Mouse (Mus musculus): ENCODE data around the gene Gm3752.
"Not testable (repeated sequence)": the region's sequence is repeated elsewhere in the genome, so short reads cannot be mapped to it uniquely, and the experiment has no call there.

DNA sequence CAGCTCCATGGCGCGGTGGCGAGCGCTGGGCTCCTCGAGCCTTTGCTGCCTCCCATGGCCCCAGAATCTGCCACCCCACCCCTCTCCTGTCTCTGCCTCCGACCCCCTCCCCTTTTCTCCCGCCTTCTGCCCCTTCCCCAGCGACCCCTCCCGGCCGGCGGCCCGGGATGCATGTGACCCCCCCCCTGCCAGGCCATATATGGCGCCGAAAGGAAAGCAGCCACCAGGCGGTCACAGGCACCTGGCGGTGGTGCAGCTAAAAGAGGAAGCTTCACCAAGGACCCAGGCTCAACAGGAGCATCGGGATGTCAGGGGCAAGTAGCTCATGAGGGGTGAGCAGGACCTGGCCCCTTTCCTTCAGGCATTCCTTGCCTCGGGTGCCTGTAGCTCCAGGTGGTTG, 5.2 kb upstream of the Gm3752 start:
- TF ChIP-seq CTCF (IDR thresholded peaks at IDR 0.05; ENCODE audit: low read depth, low read length); POLR2A (IDR thresholded peaks at IDR 0.05; ENCODE audit: insufficient read depth, low read length): not testable (repeated sequence)
